8 mouse cellular contexts compared by ENCODE assay signal in the genomic region with DNA sequence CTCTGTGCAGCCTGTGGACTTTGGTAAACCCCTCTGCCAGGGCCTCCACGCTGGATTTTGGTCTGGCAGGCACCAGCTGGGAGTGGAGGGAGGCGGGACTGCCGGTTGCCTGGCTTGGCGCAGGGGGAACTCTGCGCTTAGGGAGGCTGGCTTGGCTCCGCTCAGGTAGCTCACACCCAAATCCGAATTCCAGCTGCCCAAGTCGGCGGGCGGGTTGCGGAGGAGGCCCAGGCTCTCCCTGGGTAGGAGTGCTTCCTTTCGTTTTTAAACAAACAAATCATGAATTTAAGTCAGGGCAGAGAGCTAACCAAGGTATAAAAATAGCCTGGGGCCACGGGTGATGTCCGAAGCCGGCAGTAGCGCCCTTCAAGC. TPM values are rescaled to one million over a fixed set of nuclear protein-coding genes. Genes with fewer than 3 reads are reported as not detected.
DNase-seq lines count a peak whose midpoint lies in the region; ATAC-seq and TF ChIP-seq lines count a peak whose summit lies in the region.

Gene Rxra, plus strand, starts transcription at position 335 of the 372 bp plus-strand sequence.

- peak within 1 kb of the TSS; percentile 97 for H3K27ac ChIP-seq in intestine, embryonic 16.5 days (ENCODE audit: low read length)
- H3K27ac ChIP-seq in liver, adult 2 months (replicated peaks; ENCODE audit: insufficient read depth, low read depth, low read length): peak within 1 kb of the TSS; percentile 98

- peak; percentile 51 for TF ChIP-seq POLR2A in liver, adult 2 months (IDR thresholded peaks at IDR 0.05; ENCODE audit: extremely low read depth, insufficient read depth, low read length)
- TF ChIP-seq POLR2A in myocyte (IDR thresholded peaks at IDR 0.05; ENCODE audit: insufficient read length, low read depth): no peak

- WGBS in intestine, embryonic 16.5 days: 1% methylated on average over 16 of the region's 16 CpGs
- WGBS in liver, adult 2 months: 3% methylated on average over 16 of the region's 16 CpGs

- peak within 1 kb of the TSS; percentile 88 for H3ac ChIP-seq in myocyte (ENCODE audit: control insufficient read depth, insufficient read length)

- H3K79me2 ChIP-seq in liver, adult 2 months (ENCODE audit: control insufficient read depth, insufficient read depth, low read length): peaks cover 34% of the 10 kb centered on the region
- H3K79me2 ChIP-seq in myocyte (ENCODE audit: control insufficient read depth, insufficient read depth): peaks cover 21% of the 10 kb centered on the region

- H3K9me3 ChIP-seq in intestine, embryonic 16.5 days (ENCODE audit: control insufficient read depth, low read length): no peaks in the 10 kb centered on the region

- peak within 1 kb of the TSS; percentile 97 for H3K9ac ChIP-seq in intestine, embryonic 16.5 days (ENCODE audit: low read depth, low read length)
- H3K9ac ChIP-seq in liver, adult 2 months (ENCODE audit: low read depth, low read length): peak within 1 kb of the TSS; percentile 96

- no peak for DNase-seq in frontal cortex, postnatal 10 days (ENCODE audit: low spot score in 2 of 2)
- peak; percentile 54 for DNase-seq in brain, adult 2 months (ENCODE audit: low read depth, low spot score)
- peak; percentile 77 for DNase-seq in gastrocnemius, postnatal 25 days
- DNase-seq in liver, adult 2 months (ENCODE audit: extremely low read depth, low read depth, low spot score): peak; percentile 91
- DNase-seq in c-Kit-positive CD71-positive TER-119-positive erythroid progenitor cells, embryonic 14.5 days (ENCODE audit: low spot score): no peak

- no peaks in the 10 kb centered on the region for H3K36me3 ChIP-seq in intestine, embryonic 16.5 days (ENCODE audit: control insufficient read depth, insufficient read depth, low read length)
- H3K36me3 ChIP-seq in liver, adult 2 months (ENCODE audit: control insufficient read depth, insufficient read depth, low read length): no peaks in the 10 kb centered on the region
- H3K36me3 ChIP-seq in myocyte (ENCODE audit: control insufficient read depth, insufficient read depth): no peaks in the 10 kb centered on the region

- ATAC-seq in frontal cortex, adult (ENCODE audit: low TSS enrichment): peak; percentile 31; the same call in 1 of the 2 replicates
- peak; percentile 37 for ATAC-seq in intestine, embryonic 16.5 days

- H3K4me2 ChIP-seq in intestine, embryonic 16.5 days (ENCODE audit: low read depth, low read length): peak within 1 kb of the TSS; percentile 96
- peak within 1 kb of the TSS; percentile 98 for H3K4me2 ChIP-seq in myocyte (ENCODE audit: low read depth)

- H3K4me1 ChIP-seq in intestine, embryonic 16.5 days (ENCODE audit: control insufficient read depth, insufficient read depth, low read length): peaks cover 64% of the 10 kb centered on the region
- H3K4me1 ChIP-seq in liver, adult 2 months (ENCODE audit: control insufficient read depth, insufficient read depth, low read length): peaks cover 43% of the 10 kb centered on the region

- H3K27me3 ChIP-seq in intestine, embryonic 16.5 days (replicated peaks; ENCODE audit: control insufficient read depth, insufficient read depth, low read length): no peaks in the 10 kb centered on the region
- no peaks in the 10 kb centered on the region for H3K27me3 ChIP-seq in liver, adult 2 months (ENCODE audit: control insufficient read depth, insufficient read depth, low read length)
- no peaks in the 10 kb centered on the region for H3K27me3 ChIP-seq in myocyte (ENCODE audit: control insufficient read depth, insufficient read depth, insufficient read length)

- TF ChIP-seq CTCF in liver, adult 2 months (IDR thresholded peaks at IDR 0.05; ENCODE audit: low read depth, low read length): no peak

- peak within 1 kb of the TSS; percentile 91 for H3K4me3 ChIP-seq in intestine, embryonic 16.5 days (ENCODE audit: low read length)
- H3K4me3 ChIP-seq in liver, adult 2 months (ENCODE audit: insufficient read depth, low read depth, low read length): peak within 1 kb of the TSS; percentile 85
- peak within 1 kb of the TSS; percentile 49 for H3K4me3 ChIP-seq in myocyte

TF ChIP-seq in myocyte, 11 proteins besides CTCF, POLR2A, EP300 and RAD21:
- TF ChIP-seq USF1 (IDR thresholded peaks at IDR 0.05; ENCODE audit: low read depth) (no peak), TCF3 (IDR thresholded peaks at IDR 0.05; ENCODE audit: insufficient read length, low read depth) (no peak), TCF12 (IDR thresholded peaks at IDR 0.05; ENCODE audit: insufficient read depth, poor library complexity, severe bottlenecking) (no peak)

RNA-seq across cellular contexts. Expression of gene Rxra, which starts in this region (rescaled TPM):
- 10 to 100 TPM; 70.1 to 81.3 TPM for total RNA-seq in gastrocnemius, postnatal 25 days (2021)
- polyA plus RNA-seq in intestine, embryonic 16.5 days (2015; fragmentation: Nextera tagmentation; extraction: Ambion mirVana): 9.9 and 11.4 TPM in 2 replicates
- 108 and 124 TPM in 2 replicates for total RNA-seq in liver, adult 2 months (2014; rRNA removed)
- polyA plus RNA-seq in liver, adult 2 months (2012; rRNA removed): 303 and 313 TPM in 2 replicates
- polyA plus RNA-seq in myocyte (2012; fragmentation: generic; extraction: Trizol): 22.0 TPM

Comparison
In these comparisons a context has a peak if more than half of its experiments do, and no peak if none do; other contexts are left out.
1. RNA of gene Rxra (polyA plus RNA-seq): 303 to 313 TPM in liver, adult 2 months; 22.0 TPM in myocyte (single experiment) and 9.9 to 11.4 TPM in intestine, embryonic 16.5 days; every median in the first group is over 10 times any median in the second.
2. DNase-seq: peak in brain, adult 2 months (single experiment), gastrocnemius, postnatal 25 days (single experiment) and liver, adult 2 months (single experiment); none in frontal cortex, postnatal 10 days (0 of 2) and c-Kit-positive CD71-positive TER-119-positive erythroid progenitor cells, embryonic 14.5 days (single experiment).
3. Peak in every context shown above with its lines, with median percentiles within 50 percentile points of each other: H3K4me3 ChIP-seq.